Mouse (Mus musculus) heart, embryonic 15.5 days (tissue): ENCODE data around the gene Kirrel3. TPM values are rescaled to one million over a fixed set of nuclear protein-coding genes. Genes with fewer than 3 reads are reported as not detected.

Experiments
- ATAC-seq: fragments of 200-750 bp; cut with Nextera tagmentation; replicated peaks from 2 replicates; pipeline ENCODE4 v1.8.0; 2017; ENCODE audit warnings: low read depth, moderate TSS enrichment; ENCODE audit not compliant: insufficient number of reproducible peaks, insufficient read depth, low FRiP score
- H3K27ac ChIP-seq: fragments of 300-500 bp; sonication (generic); 2 replicates; pipeline ENCODE4 v1.5.1; 2015; ENCODE audit warnings: mild to moderate bottlenecking, inconsistent platforms
- H3K27me3 ChIP-seq: fragments of 300-500 bp; sonication (generic); 2 replicates; pipeline ENCODE4 v1.6.1; 2015; ENCODE audit warnings: inconsistent platforms
- H3K36me3 ChIP-seq: fragments of 300-500 bp; sonication (generic); 2 replicates; pipeline ENCODE4 v1.6.1; 2015; ENCODE audit warnings: mild to moderate bottlenecking, inconsistent platforms
- H3K4me1 ChIP-seq: fragments of 300-500 bp; sonication (generic); replicated peaks from 2 replicates; pipeline ENCODE4 v1.6.1; 2015; ENCODE audit warnings: inconsistent platforms
- H3K4me2 ChIP-seq: fragments of 300-500 bp; sonication (generic); 2 replicates; pipeline ENCODE4 v1.6.1; 2015; ENCODE audit warnings: inconsistent platforms, mild to moderate bottlenecking, moderate library complexity
- H3K4me3 ChIP-seq: fragments of 300-500 bp; sonication (generic); 2 replicates; pipeline ENCODE4 v1.5.1; 2015; ENCODE audit warnings: mild to moderate bottlenecking, inconsistent platforms
- H3K9ac ChIP-seq: fragments of 300-500 bp; sonication (generic); 2 replicates; pipeline ENCODE4 v1.6.1; 2015; ENCODE audit warnings: mild to moderate bottlenecking, inconsistent platforms
- H3K9me3 ChIP-seq: fragments of 300-500 bp; sonication (generic); replicated peaks from 2 replicates; pipeline ENCODE4 v1.6.1; 2016; ENCODE audit warnings: inconsistent platforms
- WGBS: fragments of 180-500 bp; shearing (Covaris S2); methylation state at CpG from one replicate; pipeline ENCODE4 v1.1.7; 2015; ENCODE audit warnings: mixed read lengths; 5-methylcytosine and 5-hydroxymethylcytosine counted together
- polyA plus RNA-seq: library from polyadenylated mRNA; unstranded; fragments of >200 nt; fragmentation: Nextera tagmentation; extraction: Ambion mirVana; gene quantifications from 2 replicates; pipeline ENCODE4 v1.2.1, GENCODE M21; 2015

The Kirrel3 gene
- polyA plus RNA-seq, 1 experiment from 2014 or later: 1.2 TPM

- H3K4me3 ChIP-seq: no peak overlapping the region
- ATAC-seq: no peak
- H3K4me2 ChIP-seq: no peak overlapping the region
- no peaks in the 10 kb centered on the region for H3K36me3 ChIP-seq
- H3K9me3 ChIP-seq: no peaks in the 10 kb centered on the region
- no peak overlapping the region for H3K9ac ChIP-seq
- no peaks in the 10 kb centered on the region for H3K4me1 ChIP-seq
- no peaks in the 10 kb centered on the region for H3K27me3 ChIP-seq
- 65% methylated on average over 2 of the region's 2 CpGs for WGBS
- no peak overlapping the region for H3K27ac ChIP-seq
These were observed 351.1 kb downstream of the Kirrel3 start for GRCm38 (mm10) chr9:34836801-34837200.

DNA sequence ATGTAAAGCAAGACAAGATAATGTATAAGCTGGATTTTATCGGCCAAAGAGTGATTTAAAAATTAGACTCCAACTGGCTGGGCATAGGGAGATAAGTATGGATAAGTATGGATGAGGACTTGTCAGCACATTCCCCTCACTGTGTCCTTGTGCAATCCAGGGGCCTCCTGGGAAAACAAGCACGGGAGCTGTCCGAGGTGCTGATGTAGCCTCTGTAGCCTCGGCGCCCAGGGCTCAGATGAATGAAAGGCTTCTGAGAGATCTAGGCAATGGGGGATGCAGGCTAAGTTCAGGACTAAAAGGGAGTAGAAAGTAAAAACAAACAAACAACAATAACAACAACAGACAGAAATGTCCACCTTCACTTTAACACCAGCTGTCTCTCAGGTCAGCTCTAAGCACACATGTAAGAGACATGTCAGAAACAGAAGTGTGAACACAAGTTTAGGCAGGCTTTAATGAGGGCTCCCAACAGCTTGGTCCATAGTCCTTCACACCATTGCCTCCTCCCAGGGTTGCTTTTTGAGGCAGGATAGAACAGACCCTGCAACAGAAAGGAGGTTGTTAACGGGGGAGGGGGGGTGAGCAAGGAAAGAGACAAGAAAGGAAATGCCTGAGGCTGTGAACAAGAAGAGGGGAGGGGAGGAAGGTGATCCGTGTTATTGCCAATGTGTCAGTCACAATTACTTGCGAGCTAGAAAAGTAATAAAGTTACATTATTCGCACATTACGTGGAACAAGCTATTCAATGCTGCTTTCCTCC lies 352.2 kb downstream of the Kirrel3 start:
- no peak for ATAC-seq
- no peak overlapping the region for H3K4me2 ChIP-seq
- H3K4me1 ChIP-seq: no peaks in the 10 kb centered on the region
- 35% methylated on average over 10 of the region's 10 CpGs for WGBS
- H3K27me3 ChIP-seq: no peaks in the 10 kb centered on the region
- H3K9me3 ChIP-seq: no peaks in the 10 kb centered on the region
- H3K9ac ChIP-seq: no peak overlapping the region
- no peak overlapping the region for H3K27ac ChIP-seq
- H3K36me3 ChIP-seq: no peaks in the 10 kb centered on the region
- H3K4me3 ChIP-seq: no peak overlapping the region

DNA sequence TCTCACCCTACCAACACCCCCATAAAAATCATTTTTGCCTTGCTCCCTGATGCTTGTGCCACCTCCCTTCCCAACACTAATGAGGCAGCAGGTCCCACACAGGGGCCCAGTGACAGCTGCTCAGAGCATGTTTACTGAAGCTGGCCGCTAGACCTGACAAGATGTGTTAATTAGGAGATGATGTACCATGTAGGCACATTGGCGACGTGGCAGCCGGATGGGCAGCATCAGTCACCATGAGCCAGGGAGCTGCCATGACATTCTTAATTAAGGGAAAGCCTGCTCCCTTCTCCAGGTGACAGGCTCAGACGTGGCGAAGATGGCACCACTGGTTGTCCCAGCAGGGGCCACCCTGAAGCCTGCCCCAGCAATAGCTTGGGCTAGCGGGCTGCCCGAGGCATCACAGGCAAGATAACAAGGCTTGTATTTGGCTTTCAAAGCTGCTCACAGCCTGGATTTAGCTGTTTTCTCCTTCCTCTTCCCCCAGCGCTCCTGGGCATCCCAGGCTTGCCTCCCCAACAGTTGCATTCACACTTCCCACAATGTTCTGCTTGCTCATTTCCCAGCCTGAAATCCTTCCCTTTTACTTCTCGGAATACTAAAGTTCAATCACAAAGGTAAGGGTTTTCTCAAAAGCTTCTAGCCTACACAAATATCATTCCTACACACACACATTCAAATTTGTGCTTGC lies 357.7 kb downstream of the Kirrel3 start:
- Histone ChIP-seq H3K36me3 (no peaks in the 10 kb centered on the region), H3K27me3 (no peaks in the 10 kb centered on the region), H3K9ac (no peak overlapping the region), H3K4me1 (no peaks in the 10 kb centered on the region), H3K9me3 (no peaks in the 10 kb centered on the region), H3K27ac (no peak overlapping the region), H3K4me3 (no peak overlapping the region), H3K4me2 (no peak overlapping the region)
- no peak for ATAC-seq
- 58% methylated on average over 10 of the region's 10 CpGs for WGBS

GRCm38 (mm10) chr9:34846440-34846839 lies 360.7 kb downstream of the Kirrel3 start:
- Histone ChIP-seq H3K27me3 (no peaks in the 10 kb centered on the region), H3K4me1 (no peaks in the 10 kb centered on the region), H3K4me3 (no peak overlapping the region), H3K36me3 (no peaks in the 10 kb centered on the region), H3K9ac (no peak overlapping the region), H3K4me2 (no peak overlapping the region), H3K9me3 (no peaks in the 10 kb centered on the region), H3K27ac (no peak overlapping the region)
- WGBS: 44% methylated on average over 1 of the region's 1 CpGs
- ATAC-seq: no peak

- Histone ChIP-seq H3K27me3 (no peaks in the 10 kb centered on the region), H3K4me1 (no peaks in the 10 kb centered on the region), H3K9ac (no peak overlapping the region), H3K4me3 (no peak overlapping the region), H3K27ac (no peak overlapping the region), H3K36me3 (no peaks in the 10 kb centered on the region), H3K9me3 (no peaks in the 10 kb centered on the region), H3K4me2 (no peak overlapping the region)
- ATAC-seq: no peak
- WGBS: 54% methylated on average over 5 of the region's 5 CpGs
These were observed 362.0 kb downstream of the Kirrel3 start for GRCm38 (mm10) chr9:34847664-34848063.

GRCm38 (mm10) chr9:34851136-34851535 lies 365.4 kb downstream of the Kirrel3 start:
- H3K9ac ChIP-seq: no peak overlapping the region
- no peaks in the 10 kb centered on the region for H3K9me3 ChIP-seq
- no peak overlapping the region for H3K27ac ChIP-seq
- WGBS: 67% methylated on average over 4 of the region's 4 CpGs
- no peaks in the 10 kb centered on the region for H3K4me1 ChIP-seq
- H3K36me3 ChIP-seq: no peaks in the 10 kb centered on the region
- H3K4me2 ChIP-seq: no peak overlapping the region
- H3K27me3 ChIP-seq: no peaks in the 10 kb centered on the region
- no peak for ATAC-seq
- H3K4me3 ChIP-seq: no peak overlapping the region

DNA sequence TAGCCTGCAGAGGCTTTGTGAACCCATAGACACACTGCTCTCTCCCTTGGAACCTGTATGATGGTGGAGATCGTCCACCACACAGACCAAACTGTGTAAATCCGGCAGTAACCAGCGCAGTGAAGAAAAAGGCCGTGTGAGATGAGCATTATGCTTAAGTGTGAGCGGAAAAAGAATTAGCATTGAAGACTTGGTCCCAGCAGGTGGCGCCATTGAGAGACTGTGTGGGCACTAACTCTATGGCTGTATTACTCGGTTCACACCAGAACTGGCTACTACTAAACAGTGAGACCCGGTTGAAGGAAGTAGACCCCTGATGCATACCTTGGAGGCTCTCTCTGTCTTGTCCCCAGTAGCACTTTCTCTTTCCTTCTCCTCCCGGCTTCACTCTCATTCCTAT lies 371.9 kb downstream of the Kirrel3 start:
- Histone ChIP-seq H3K36me3 (no peaks in the 10 kb centered on the region), H3K9me3 (no peaks in the 10 kb centered on the region), H3K27me3 (no peaks in the 10 kb centered on the region), H3K4me1 (no peaks in the 10 kb centered on the region), H3K9ac (no peak overlapping the region), H3K4me2 (no peak overlapping the region), H3K27ac (no peak overlapping the region), H3K4me3 (no peak overlapping the region)
- 65% methylated on average over 9 of the region's 9 CpGs for WGBS
- no peak for ATAC-seq

GRCm38 (mm10) chr9:34858071-34858470 lies 372.4 kb downstream of the Kirrel3 start:
- ATAC-seq: no peak
- Histone ChIP-seq H3K9me3 (no peaks in the 10 kb centered on the region), H3K9ac (no peak overlapping the region), H3K4me3 (no peak overlapping the region), H3K4me1 (no peaks in the 10 kb centered on the region), H3K27me3 (no peaks in the 10 kb centered on the region), H3K36me3 (no peaks in the 10 kb centered on the region), H3K27ac (no peak overlapping the region), H3K4me2 (no peak overlapping the region)
- 86% methylated on average over 10 of the region's 10 CpGs for WGBS

DNA sequence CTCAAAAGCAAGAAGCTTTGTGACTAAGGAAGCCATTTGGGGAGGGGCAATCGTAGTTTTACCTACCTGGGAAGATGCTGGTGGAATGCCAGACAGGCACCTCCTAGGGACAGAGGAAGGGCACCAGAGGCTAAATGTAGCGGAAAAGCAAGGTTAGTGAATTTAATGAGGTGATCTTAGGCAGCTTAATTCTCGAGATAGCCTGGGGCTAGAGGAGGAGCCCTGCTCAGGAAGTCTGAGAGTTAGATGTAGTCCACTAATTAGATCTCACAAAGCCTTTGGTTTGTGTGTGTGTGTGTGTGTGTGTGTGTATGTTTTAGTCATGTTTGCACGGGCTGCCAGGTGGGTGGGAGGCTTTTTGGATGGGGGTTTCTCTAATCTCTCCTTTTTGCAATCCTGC lies 375.2 kb downstream of the Kirrel3 start:
- H3K9ac ChIP-seq: no peak overlapping the region
- no peaks in the 10 kb centered on the region for H3K9me3 ChIP-seq
- H3K4me3 ChIP-seq: no peak overlapping the region
- no peak overlapping the region for H3K27ac ChIP-seq
- no peaks in the 10 kb centered on the region for H3K27me3 ChIP-seq
- WGBS: 35% methylated on average over 4 of the region's 4 CpGs
- ATAC-seq: no peak
- no peaks in the 10 kb centered on the region for H3K4me1 ChIP-seq
- no peak overlapping the region for H3K4me2 ChIP-seq
- no peaks in the 10 kb centered on the region for H3K36me3 ChIP-seq

DNA sequence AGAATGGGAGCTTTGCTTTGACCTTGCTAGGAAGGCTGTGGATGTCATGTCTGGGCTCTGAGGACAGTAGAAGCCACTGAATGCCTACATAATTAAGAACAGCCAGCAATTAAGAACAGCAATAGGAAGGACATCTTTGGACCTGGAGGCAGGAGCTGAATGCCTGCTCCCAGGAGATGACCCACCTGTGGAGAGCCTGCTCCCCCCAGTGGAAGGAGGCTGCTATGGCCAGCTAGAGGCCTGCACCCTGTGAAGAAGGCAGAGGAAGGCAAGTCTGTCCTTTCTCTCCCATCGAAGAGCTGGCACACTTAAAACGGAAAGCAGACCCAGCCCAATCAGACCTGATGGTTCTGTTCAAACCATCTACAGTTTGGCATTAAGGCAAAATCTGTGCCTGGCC lies 376.1 kb downstream of the Kirrel3 start:
- no peak overlapping the region for H3K27ac ChIP-seq
- no peaks in the 10 kb centered on the region for H3K36me3 ChIP-seq
- no peaks in the 10 kb centered on the region for H3K9me3 ChIP-seq
- no peak overlapping the region for H3K4me2 ChIP-seq
- H3K27me3 ChIP-seq: no peaks in the 10 kb centered on the region
- ATAC-seq: no peak
- no peak overlapping the region for H3K4me3 ChIP-seq
- WGBS: 48% methylated on average over 2 of the region's 2 CpGs
- no peak overlapping the region for H3K9ac ChIP-seq
- H3K4me1 ChIP-seq: no peaks in the 10 kb centered on the region

GRCm38 (mm10) chr9:34865606-34866005 lies 379.9 kb downstream of the Kirrel3 start:
- no peak overlapping the region for H3K4me2 ChIP-seq
- H3K9me3 ChIP-seq: no peaks in the 10 kb centered on the region
- no peaks in the 10 kb centered on the region for H3K4me1 ChIP-seq
- no peak for ATAC-seq
- no peak overlapping the region for H3K4me3 ChIP-seq
- no peak overlapping the region for H3K9ac ChIP-seq
- no peaks in the 10 kb centered on the region for H3K36me3 ChIP-seq
- H3K27me3 ChIP-seq: no peaks in the 10 kb centered on the region
- WGBS: 75% methylated on average over 6 of the region's 6 CpGs
- no peak overlapping the region for H3K27ac ChIP-seq
